ENCODE assay signal across 8 mouse cellular contexts in genomic region chr7:46096136-46096535, GRCm38 (mm10). TPM values are rescaled to one million over a fixed set of nuclear protein-coding genes. Genes with fewer than 3 reads are reported as not detected.
DNase-seq lines count a peak whose midpoint lies in the region; ATAC-seq and TF ChIP-seq lines count a peak whose summit lies in the region.

No protein-coding gene starts in this region.

- peaks cover 22% of the 10 kb centered on the region for H3K4me1 ChIP-seq in hindbrain, embryonic 16.5 days (ENCODE audit: control insufficient read depth, insufficient read depth, low read depth, low read length)
- peaks cover 8% of the 10 kb centered on the region for H3K4me1 ChIP-seq in limb, embryonic 10.5 days

- no peak overlapping the region for H3K4me2 ChIP-seq in hindbrain, embryonic 16.5 days (ENCODE audit: low read length)

- TF ChIP-seq CTCF in Patski (IDR thresholded peaks at IDR 0.05), result peak; percentile 92

- no peaks in the 10 kb centered on the region for H3K36me3 ChIP-seq in hindbrain, embryonic 16.5 days (ENCODE audit: control insufficient read depth, insufficient read depth, low read length)
- no peaks in the 10 kb centered on the region for H3K36me3 ChIP-seq in limb, embryonic 10.5 days

- no peaks in the 10 kb centered on the region for H3K9me3 ChIP-seq in hindbrain, embryonic 16.5 days (ENCODE audit: control insufficient read depth, low read length)
- no peaks in the 10 kb centered on the region for H3K9me3 ChIP-seq in limb, embryonic 10.5 days (replicated peaks)

- no peak for ATAC-seq in Patski
- peak; percentile 25 for ATAC-seq in hindbrain, embryonic 16.5 days

- no peak overlapping the region for H3K27ac ChIP-seq in hindbrain, embryonic 16.5 days (ENCODE audit: low read depth, low read length)
- H3K27ac ChIP-seq in limb, embryonic 10.5 days, result no peak overlapping the region

- POLR2A ChIA-PET in Patski (lab: Charles Lee), result no interaction called here

- in situ Hi-C loops in Patski (cut with MboI; ENCODE audit: low pct_unique_long_range_greater_than_20kb), result no loop called here

- 0% methylated on average over 4 of the region's 4 CpGs for WGBS in hindbrain, embryonic 16.5 days
- 3% methylated on average over 4 of the region's 4 CpGs for WGBS in limb, embryonic 10.5 days

- H3K27me3 ChIP-seq in Patski, result peaks cover 16% of the 10 kb centered on the region
- H3K27me3 ChIP-seq in hindbrain, embryonic 16.5 days (replicated peaks; ENCODE audit: control insufficient read depth, insufficient read depth, low read length), result peaks cover 4% of the 10 kb centered on the region
- H3K27me3 ChIP-seq in limb, embryonic 10.5 days (ENCODE audit: low read depth, poor library complexity, severe bottlenecking), result peaks cover 73% of the 10 kb centered on the region

- CTCF ChIA-PET in Patski (lab: Charles Lee), result interaction anchor here (1.0 to 3.2 kb wide), 8 partner anchors 9 to 130 kb away, joined by 3 to 15 read pairs (median 6); no protein-coding TSS in a partner anchor

- DNase-seq in 416B (ENCODE audit: low read depth) (peak; percentile 80), Patski (ENCODE audit: low read depth, low spot score) (no peak)
- DNase-seq in cerebellum, adult 9-11 months, result peak; percentile 73
- peak; percentile 66 to 75 for DNase-seq in frontal cortex, postnatal 36 days (ENCODE audit: low spot score in 2 of 2)
- DNase-seq in limb, embryonic 10.5 days (ENCODE audit: low spot score), result peak; percentile 81
- peak; percentile 73 for DNase-seq in neural tube, embryonic 10.5 days (ENCODE audit: extremely low spot score, low spot score)
- peak; percentile 30 for DNase-seq in testis, postnatal 14 days (ENCODE audit: low spot score)

- H3K9ac ChIP-seq in hindbrain, embryonic 16.5 days (ENCODE audit: low read depth, low read length), result no peak overlapping the region

- H3K4me3 ChIP-seq in hindbrain, embryonic 16.5 days (ENCODE audit: low read length), result no peak overlapping the region
- H3K4me3 ChIP-seq in limb, embryonic 10.5 days, result no peak overlapping the region

RNA-seq across cellular contexts. Expression of gene Kcnj11, which starts 4.4 kb away (rescaled TPM):
- 0.06 TPM for polyA plus RNA-seq in Patski (2021)
- polyA plus RNA-seq in hindbrain, embryonic 16.5 days (2015; fragmentation: Nextera tagmentation; extraction: Ambion mirVana), result 3.5 and 3.7 TPM in 2 replicates
- polyA plus RNA-seq in limb, embryonic 10.5 days (2016; fragmentation: Nextera tagmentation; extraction: Ambion mirVana), result 0.06 and 0.13 TPM in 2 replicates
